Mouse (Mus musculus): ENCODE measurements at regions not wholly inside any gene's neighbourhood (a gene's known extent, or its start where the extent isn't known, plus 50 kb on each side); places are given as distances from the start of the nearest gene placed in this dataset.

DNA sequence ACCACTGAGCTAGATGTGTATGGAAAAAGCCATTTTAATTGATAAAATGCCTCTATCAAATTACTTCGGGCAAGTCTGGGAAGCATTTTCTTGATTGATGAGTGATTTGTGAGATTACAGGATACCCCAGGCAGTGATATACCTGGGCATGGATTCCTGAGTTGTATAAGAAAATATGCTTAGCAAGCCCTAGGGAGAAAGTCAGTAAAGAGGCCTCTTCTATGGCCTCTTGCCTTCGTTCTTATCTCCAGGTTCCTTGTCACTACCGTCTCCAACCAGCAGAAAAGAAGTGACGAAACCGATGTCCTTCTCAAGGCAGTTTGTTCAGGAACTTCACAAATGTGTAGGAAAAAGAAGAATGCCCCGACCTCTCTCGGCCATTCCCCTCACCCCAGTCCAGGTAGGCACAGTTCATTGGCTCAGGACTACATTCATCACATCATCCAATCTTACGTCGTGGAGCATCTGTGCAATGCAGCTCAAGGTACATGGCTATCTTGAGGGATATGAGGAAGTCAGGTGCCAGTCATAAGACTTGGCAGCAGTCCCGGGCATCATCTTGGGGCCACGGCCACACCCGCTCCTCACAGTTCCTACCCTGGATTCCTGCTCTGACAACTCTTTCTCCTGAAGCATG is 310.2 kb downstream of the Cdh11 start:
- H3K4me1 ChIP-seq (ENCODE audit: control insufficient read depth, insufficient read depth, low read length) = no peaks in the 10 kb centered on the region
- H3K27ac ChIP-seq (ENCODE audit: low read length) = no peak overlapping the region
- no peak for ATAC-seq (ENCODE audit: insufficient read depth, low FRiP score)
- no peaks in the 10 kb centered on the region for H3K27me3 ChIP-seq (ENCODE audit: control insufficient read depth, insufficient read depth, low read length)
- no peaks in the 10 kb centered on the region for H3K36me3 ChIP-seq (ENCODE audit: control insufficient read depth, insufficient read depth, low read length)
- no peak overlapping the region for H3K4me2 ChIP-seq (ENCODE audit: low read depth, low read length)
- 90% methylated on average over 12 of the region's 12 CpGs for WGBS
- no peaks in the 10 kb centered on the region for H3K9me3 ChIP-seq (replicated peaks; ENCODE audit: control insufficient read depth, low read length)
- no peak overlapping the region for H3K9ac ChIP-seq (ENCODE audit: low read length)
- H3K4me3 ChIP-seq (replicated peaks; ENCODE audit: low read length) = no peak overlapping the region

DNA sequence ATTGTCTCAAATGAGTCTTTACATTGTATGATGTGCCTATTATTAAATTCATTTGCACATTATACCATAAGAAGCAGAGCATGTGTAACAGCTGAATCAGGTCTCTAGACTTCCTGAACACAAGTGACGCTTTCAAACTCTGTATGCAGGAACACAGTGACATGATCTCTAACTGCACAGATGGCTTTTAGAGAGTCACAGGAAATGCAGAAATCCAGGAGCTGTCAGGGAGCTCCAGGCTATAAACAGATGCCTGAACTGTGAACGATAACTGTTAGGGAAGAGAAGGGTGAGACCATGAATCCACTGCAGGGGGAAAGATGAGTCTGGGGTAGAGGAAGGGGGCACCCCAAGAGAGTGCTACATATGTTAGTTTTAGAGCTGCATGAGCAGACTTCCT is 311.2 kb downstream of the Cdh11 start:
- H3K4me3 ChIP-seq (replicated peaks; ENCODE audit: low read length) = no peak overlapping the region
- no peak overlapping the region for H3K9ac ChIP-seq (ENCODE audit: low read length)
- ATAC-seq (ENCODE audit: insufficient read depth, low FRiP score) = no peak
- H3K4me2 ChIP-seq (ENCODE audit: low read depth, low read length) = no peak overlapping the region
- no peaks in the 10 kb centered on the region for H3K36me3 ChIP-seq (ENCODE audit: control insufficient read depth, insufficient read depth, low read length)
- WGBS = 36% methylated on average over 2 of the region's 2 CpGs
- no peaks in the 10 kb centered on the region for H3K27me3 ChIP-seq (ENCODE audit: control insufficient read depth, insufficient read depth, low read length)
- no peak overlapping the region for H3K27ac ChIP-seq (ENCODE audit: low read length)
- H3K9me3 ChIP-seq (replicated peaks; ENCODE audit: control insufficient read depth, low read length) = no peaks in the 10 kb centered on the region
- no peaks in the 10 kb centered on the region for H3K4me1 ChIP-seq (ENCODE audit: control insufficient read depth, insufficient read depth, low read length)

DNA sequence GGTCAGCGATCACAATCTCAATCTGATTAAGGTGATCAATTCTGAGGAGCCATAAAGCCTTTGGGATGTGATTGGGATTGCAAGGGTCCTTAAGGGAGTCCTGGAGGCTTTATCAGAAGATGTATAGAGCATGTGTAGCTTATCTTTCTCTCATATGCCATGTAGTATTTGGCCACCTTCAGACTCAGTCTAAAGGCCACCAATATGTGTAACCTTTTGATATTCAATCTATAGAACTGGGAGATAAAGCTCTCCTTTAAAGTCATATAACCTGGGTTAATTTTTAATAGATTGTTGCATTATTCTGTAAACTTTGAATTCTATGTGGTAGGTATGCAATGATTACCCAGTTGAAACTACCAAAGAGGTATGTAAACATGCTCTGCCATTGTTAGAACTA is 314.1 kb downstream of the Cdh11 start:
- Histone ChIP-seq H3K36me3 (ENCODE audit: control insufficient read depth, insufficient read depth, low read length) (no peaks in the 10 kb centered on the region), H3K27ac (ENCODE audit: low read length) (no peak overlapping the region), H3K4me2 (ENCODE audit: low read depth, low read length) (no peak overlapping the region), H3K4me3 (replicated peaks; ENCODE audit: low read length) (no peak overlapping the region), H3K9me3 (replicated peaks; ENCODE audit: control insufficient read depth, low read length) (no peaks in the 10 kb centered on the region), H3K27me3 (ENCODE audit: control insufficient read depth, insufficient read depth, low read length) (no peaks in the 10 kb centered on the region), H3K4me1 (ENCODE audit: control insufficient read depth, insufficient read depth, low read length) (no peaks in the 10 kb centered on the region), H3K9ac (ENCODE audit: low read length) (no peak overlapping the region)
- ATAC-seq (ENCODE audit: insufficient read depth, low FRiP score) = no peak
- WGBS = 88% methylated on average over 1 of the region's 1 CpGs

DNA sequence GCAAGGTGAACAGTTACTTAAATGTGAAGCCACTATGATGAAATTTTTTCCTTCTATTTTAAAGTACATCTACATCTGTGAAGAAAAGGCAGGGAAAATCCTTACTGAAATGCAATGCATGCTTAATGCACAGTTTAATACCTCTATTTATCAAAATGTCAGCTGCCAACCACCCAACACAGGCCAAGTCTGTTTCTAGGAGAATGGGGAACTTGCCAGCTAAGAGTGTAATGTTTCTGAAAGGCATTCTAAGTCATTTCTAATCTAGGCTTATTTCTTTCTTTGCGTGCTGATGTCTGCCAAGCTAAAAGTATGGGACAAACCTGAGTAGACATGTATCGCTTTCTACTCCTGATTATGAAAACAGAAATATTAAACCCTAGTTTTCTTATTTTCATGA is 322.8 kb downstream of the Cdh11 start:
- WGBS = 75% methylated on average over 2 of the region's 2 CpGs
- no peak overlapping the region for H3K4me2 ChIP-seq (ENCODE audit: low read depth, low read length)
- no peak overlapping the region for H3K27ac ChIP-seq (ENCODE audit: low read length)
- H3K4me3 ChIP-seq (replicated peaks; ENCODE audit: low read length) = no peak overlapping the region
- H3K9me3 ChIP-seq (replicated peaks; ENCODE audit: control insufficient read depth, low read length) = no peaks in the 10 kb centered on the region
- no peak for ATAC-seq (ENCODE audit: insufficient read depth, low FRiP score)
- no peaks in the 10 kb centered on the region for H3K36me3 ChIP-seq (ENCODE audit: control insufficient read depth, insufficient read depth, low read length)
- H3K27me3 ChIP-seq (ENCODE audit: control insufficient read depth, insufficient read depth, low read length) = no peaks in the 10 kb centered on the region
- no peak overlapping the region for H3K9ac ChIP-seq (ENCODE audit: low read length)
- H3K4me1 ChIP-seq (ENCODE audit: control insufficient read depth, insufficient read depth, low read length) = no peaks in the 10 kb centered on the region

DNA sequence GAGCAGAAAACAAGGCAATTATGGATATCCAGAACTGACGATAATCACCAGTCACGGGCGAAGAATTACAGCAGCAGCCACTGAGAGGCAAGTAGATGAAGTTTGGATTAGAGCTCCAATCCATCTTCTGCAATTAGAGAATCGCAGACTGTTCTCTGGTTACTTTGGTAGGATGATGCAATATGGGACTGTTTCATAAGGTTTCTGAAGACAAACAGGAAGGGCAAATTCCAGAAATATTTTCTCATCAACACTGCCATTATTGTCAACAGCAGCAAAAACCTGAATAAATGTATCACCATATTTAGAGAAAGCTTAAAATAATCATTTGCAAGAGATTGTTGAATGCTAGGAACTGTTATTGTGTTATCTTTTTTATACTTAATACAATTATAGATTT is 342.4 kb downstream of the Cdh11 start:
- Histone ChIP-seq H3K27ac (ENCODE audit: low read length) (no peak overlapping the region), H3K27me3 (ENCODE audit: control insufficient read depth, insufficient read depth, low read length) (no peaks in the 10 kb centered on the region), H3K4me1 (ENCODE audit: control insufficient read depth, insufficient read depth, low read length) (no peaks in the 10 kb centered on the region), H3K9me3 (replicated peaks; ENCODE audit: control insufficient read depth, low read length) (no peaks in the 10 kb centered on the region), H3K36me3 (ENCODE audit: control insufficient read depth, insufficient read depth, low read length) (no peaks in the 10 kb centered on the region), H3K4me3 (replicated peaks; ENCODE audit: low read length) (no peak overlapping the region), H3K9ac (ENCODE audit: low read length) (no peak overlapping the region), H3K4me2 (ENCODE audit: low read depth, low read length) (no peak overlapping the region)
- no peak for ATAC-seq (ENCODE audit: insufficient read depth, low FRiP score)
- WGBS = 54% methylated on average over 4 of the region's 4 CpGs

DNA sequence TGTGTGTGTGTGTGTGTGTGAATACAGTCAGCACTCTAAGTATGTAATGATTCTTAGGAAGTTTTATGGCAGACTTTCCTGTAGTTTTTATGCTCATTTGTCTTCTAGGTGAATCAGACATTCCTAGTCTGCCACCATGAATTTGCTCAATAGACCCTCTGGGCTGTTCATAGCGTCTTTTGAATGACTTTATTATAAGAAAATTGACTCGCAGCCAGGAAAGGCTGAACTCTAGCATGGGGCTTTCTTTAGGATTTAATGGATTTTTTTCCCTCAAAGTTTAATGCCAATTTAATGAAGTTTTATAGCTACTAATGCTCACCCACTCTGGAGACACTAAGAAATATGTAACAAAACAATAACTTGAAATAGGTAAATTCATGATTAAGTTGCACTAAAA is 363.6 kb downstream of the Cdh11 start:
- 41% methylated on average over 2 of the region's 2 CpGs for WGBS

DNA sequence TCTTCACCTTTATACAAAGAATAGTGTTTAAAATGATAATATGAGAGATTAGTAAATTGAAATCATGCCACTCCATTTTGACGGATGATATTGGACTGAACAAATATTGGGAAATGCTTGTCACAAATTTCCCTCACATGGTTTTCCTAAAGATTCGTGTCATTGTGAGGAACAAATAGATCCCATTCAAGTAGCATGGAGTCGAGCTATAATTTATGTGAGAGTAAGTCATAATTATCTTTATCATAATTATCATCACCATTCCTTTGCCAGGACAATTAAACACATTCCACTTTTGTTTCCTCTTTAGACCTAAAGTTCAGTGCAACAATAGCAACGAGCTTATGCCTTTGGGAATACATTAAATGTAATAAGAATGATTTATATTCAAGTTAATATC is 370.5 kb downstream of the Cdh11 start:
- 64% methylated on average over 4 of the region's 4 CpGs for WGBS
- no peak for ATAC-seq (ENCODE audit: insufficient read depth, low FRiP score)
- H3K9me3 ChIP-seq (replicated peaks; ENCODE audit: control insufficient read depth, low read length) = no peaks in the 10 kb centered on the region
- H3K36me3 ChIP-seq (ENCODE audit: control insufficient read depth, insufficient read depth, low read length) = no peaks in the 10 kb centered on the region
- no peaks in the 10 kb centered on the region for H3K4me1 ChIP-seq (ENCODE audit: control insufficient read depth, insufficient read depth, low read length)
- H3K27ac ChIP-seq (ENCODE audit: low read length) = no peak overlapping the region
- no peak overlapping the region for H3K4me3 ChIP-seq (replicated peaks; ENCODE audit: low read length)
- no peaks in the 10 kb centered on the region for H3K27me3 ChIP-seq (ENCODE audit: control insufficient read depth, insufficient read depth, low read length)
- no peak overlapping the region for H3K4me2 ChIP-seq (ENCODE audit: low read depth, low read length)
- no peak overlapping the region for H3K9ac ChIP-seq (ENCODE audit: low read length)

More for the DNA sequence above, 363.6 kb downstream of the Cdh11 start:
- Histone ChIP-seq H3K9ac (ENCODE audit: low read length) (no peak overlapping the region), H3K4me3 (replicated peaks; ENCODE audit: low read length) (no peak overlapping the region), H3K27ac (ENCODE audit: low read length) (no peak overlapping the region), H3K4me2 (ENCODE audit: low read depth, low read length) (no peak overlapping the region), H3K36me3 (ENCODE audit: control insufficient read depth, insufficient read depth, low read length) (no peaks in the 10 kb centered on the region), H3K27me3 (ENCODE audit: control insufficient read depth, insufficient read depth, low read length) (no peaks in the 10 kb centered on the region), H3K9me3 (replicated peaks; ENCODE audit: control insufficient read depth, low read length) (no peaks in the 10 kb centered on the region), H3K4me1 (ENCODE audit: control insufficient read depth, insufficient read depth, low read length) (no peaks in the 10 kb centered on the region)
- no peak for ATAC-seq (ENCODE audit: insufficient read depth, low FRiP score)

DNA sequence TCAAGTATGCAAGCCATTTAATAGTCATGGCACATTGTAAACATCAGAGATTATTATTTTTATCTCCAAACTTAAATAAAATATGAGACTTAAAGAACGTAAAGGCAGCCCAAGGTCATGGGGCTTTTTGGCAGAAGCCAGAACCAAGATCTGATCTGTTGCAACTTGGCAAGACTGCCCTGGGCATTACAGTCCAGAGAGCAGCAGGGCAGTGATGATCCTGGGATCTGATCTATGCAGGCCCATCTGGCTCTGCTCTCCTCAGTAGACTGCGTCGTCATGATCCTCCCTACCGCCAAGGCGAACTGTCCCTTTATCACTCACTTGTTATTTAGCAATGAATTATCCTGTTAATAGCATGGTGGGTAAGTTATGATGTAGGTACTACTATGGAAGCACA is 372.0 kb downstream of the Cdh11 start:
- no peaks in the 10 kb centered on the region for H3K36me3 ChIP-seq (ENCODE audit: control insufficient read depth, insufficient read depth, low read length)
- no peaks in the 10 kb centered on the region for H3K4me1 ChIP-seq (ENCODE audit: control insufficient read depth, insufficient read depth, low read length)
- no peak overlapping the region for H3K27ac ChIP-seq (ENCODE audit: low read length)

DNA sequence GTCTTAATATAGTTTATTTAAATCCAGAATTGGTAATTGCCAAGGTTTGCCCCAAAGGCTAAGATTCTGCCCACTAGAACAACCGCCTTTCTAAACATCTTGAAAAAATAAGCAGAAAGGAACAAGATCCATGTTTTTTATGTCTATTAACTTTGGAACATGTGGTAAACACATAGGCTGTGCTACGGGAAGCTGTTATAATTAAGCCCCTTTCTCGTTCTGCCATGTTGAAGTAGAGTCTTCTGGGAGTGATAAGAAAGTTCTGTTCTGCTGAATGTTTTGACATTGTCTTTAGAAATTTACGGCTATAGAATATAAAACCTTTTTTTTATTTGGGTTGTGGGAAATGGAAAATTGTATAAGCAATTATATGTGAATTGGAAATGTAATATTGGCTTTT is 397.9 kb downstream of the Cdh11 start:
- Histone ChIP-seq H3K27ac (ENCODE audit: low read length) (no peak overlapping the region), H3K4me2 (ENCODE audit: low read depth, low read length) (no peak overlapping the region), H3K27me3 (ENCODE audit: control insufficient read depth, insufficient read depth, low read length) (no peaks in the 10 kb centered on the region), H3K4me3 (replicated peaks; ENCODE audit: low read length) (no peak overlapping the region), H3K36me3 (ENCODE audit: control insufficient read depth, insufficient read depth, low read length) (no peaks in the 10 kb centered on the region), H3K9ac (ENCODE audit: low read length) (no peak overlapping the region), H3K9me3 (replicated peaks; ENCODE audit: control insufficient read depth, low read length) (no peaks in the 10 kb centered on the region), H3K4me1 (ENCODE audit: control insufficient read depth, insufficient read depth, low read length) (no peaks in the 10 kb centered on the region)
- 66% methylated on average over 4 of the region's 4 CpGs for WGBS
- no peak for ATAC-seq (ENCODE audit: insufficient read depth, low FRiP score)

More for the DNA sequence above, 372.0 kb downstream of the Cdh11 start:
- Histone ChIP-seq H3K27me3 (ENCODE audit: control insufficient read depth, insufficient read depth, low read length) (no peaks in the 10 kb centered on the region), H3K4me3 (replicated peaks; ENCODE audit: low read length) (no peak overlapping the region), H3K4me2 (ENCODE audit: low read depth, low read length) (no peak overlapping the region), H3K9me3 (replicated peaks; ENCODE audit: control insufficient read depth, low read length) (no peaks in the 10 kb centered on the region), H3K9ac (ENCODE audit: low read length) (no peak overlapping the region)
- ATAC-seq (ENCODE audit: insufficient read depth, low FRiP score) = no peak
- WGBS = 82% methylated on average over 5 of the region's 5 CpGs

DNA sequence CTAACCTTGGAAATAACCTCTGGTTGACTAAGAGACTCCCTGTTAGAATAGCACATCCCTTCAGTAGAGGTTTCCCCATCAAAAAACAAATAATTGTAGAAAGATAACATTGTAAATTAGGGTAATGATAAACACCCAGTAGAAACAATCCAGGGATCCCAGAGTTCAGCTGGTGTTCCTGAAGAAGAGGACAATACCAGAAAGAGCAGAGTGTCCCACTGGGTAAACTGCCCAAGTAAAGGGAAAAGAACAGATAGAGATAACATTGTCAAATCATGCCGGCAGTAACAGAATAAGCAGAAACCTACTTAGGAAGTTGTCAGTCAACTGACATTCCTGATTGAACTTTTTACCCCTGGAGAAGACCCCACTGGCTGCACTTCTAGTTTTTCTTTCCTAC is 440.1 kb downstream of the Cdh11 start:
- H3K9ac ChIP-seq (ENCODE audit: low read length) = no peak overlapping the region
- H3K4me2 ChIP-seq (ENCODE audit: low read depth, low read length) = no peak overlapping the region
- H3K36me3 ChIP-seq (ENCODE audit: control insufficient read depth, insufficient read depth, low read length) = no peaks in the 10 kb centered on the region
- H3K27me3 ChIP-seq (ENCODE audit: control insufficient read depth, insufficient read depth, low read length) = no peaks in the 10 kb centered on the region
- H3K9me3 ChIP-seq (replicated peaks; ENCODE audit: control insufficient read depth, low read length) = no peaks in the 10 kb centered on the region
- H3K4me3 ChIP-seq (replicated peaks; ENCODE audit: low read length) = no peak overlapping the region
- H3K27ac ChIP-seq (ENCODE audit: low read length) = no peak overlapping the region
- no peaks in the 10 kb centered on the region for H3K4me1 ChIP-seq (ENCODE audit: control insufficient read depth, insufficient read depth, low read length)
- 29% methylated on average over 1 of the region's 1 CpGs for WGBS
- ATAC-seq (ENCODE audit: insufficient read depth, low FRiP score) = no peak
